Mouse (Mus musculus) natural killer cell, adult 2 months (primary cell): ENCODE results near the gene Lcat.

Source experiments
- DNase-seq, 2 experiments: peaks; one replicate each; pipeline ENCODE4 v3.0.0; 2022; ENCODE audit warnings: low spot score in 2 of 2

Gene Lcat

DNA sequence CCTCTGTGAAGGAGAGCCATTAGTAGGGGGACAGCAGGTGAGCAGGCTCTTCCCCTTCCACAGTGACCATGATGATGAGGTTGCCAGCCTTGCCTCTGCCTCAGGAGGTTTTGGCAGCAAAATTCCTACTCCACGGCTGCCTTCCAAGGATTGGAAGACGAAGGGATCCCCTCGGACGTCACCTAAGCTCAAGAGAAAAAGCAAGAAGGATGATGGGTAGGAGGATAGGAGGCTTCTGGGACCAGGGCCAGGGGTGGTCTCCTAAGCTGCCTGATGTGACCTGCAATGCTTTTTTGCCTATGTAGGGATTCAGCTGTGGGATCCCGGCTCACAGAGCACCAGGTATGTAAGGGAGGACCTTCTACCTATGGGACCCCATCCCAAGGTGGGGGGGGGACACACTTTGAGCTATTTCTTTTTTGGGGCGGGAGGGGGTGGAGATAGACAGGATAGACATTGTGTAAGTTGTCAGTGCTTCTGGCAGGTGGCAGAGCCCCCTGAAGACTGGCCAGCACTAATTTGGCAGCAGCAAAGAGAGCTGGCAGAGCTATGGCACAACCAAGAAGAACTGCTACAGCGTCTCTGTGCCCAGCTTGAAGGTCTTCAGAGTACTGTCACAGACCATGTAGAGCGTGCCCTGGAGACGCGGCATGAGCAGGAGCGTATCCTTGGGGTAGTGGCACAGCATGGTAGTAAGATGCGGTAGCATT is 53.3 kb downstream of the Lcat start:
- DNase-seq, result no peak
